In genomic region chr3:154691897-154692571, GRCm38 (mm10) we compare ENCODE assay signal across 8 mouse cellular contexts. TPM values are rescaled to one million over a fixed set of nuclear protein-coding genes. Genes with fewer than 3 reads are reported as not detected.
A peak's percentile ranks its signal among the peaks of the same experiment; 100 is the strongest.
DNase-seq lines count a peak whose midpoint lies in the region; ATAC-seq and TF ChIP-seq lines count a peak whose summit lies in the region.

No protein-coding gene starts in this region.

- H3K4me2 ChIP-seq in forebrain, embryonic 13.5 days = peak overlapping the region; percentile 16; the same call in 1 of the 2 replicates
- no peak overlapping the region; the same call in 1 of the 2 replicates for H3K4me2 ChIP-seq in liver, embryonic 11.5 days
- H3K4me2 ChIP-seq in neural tube, embryonic 12.5 days (replicated peaks) = no peak overlapping the region

- no peaks in the 10 kb centered on the region for H3K36me3 ChIP-seq in forebrain, embryonic 13.5 days (ENCODE audit: poor library complexity, severe bottlenecking)
- H3K36me3 ChIP-seq in liver, embryonic 11.5 days (ENCODE audit: control insufficient read depth, insufficient read depth, low read length) = no peaks in the 10 kb centered on the region
- no peaks in the 10 kb centered on the region for H3K36me3 ChIP-seq in neural tube, embryonic 12.5 days
- no peaks in the 10 kb centered on the region for H3K36me3 ChIP-seq in thymus, adult 2 months (ENCODE audit: control insufficient read depth, insufficient read depth, low read length)

- H3K4me1 ChIP-seq in forebrain, embryonic 13.5 days = peaks cover 12% of the 10 kb centered on the region
- no peaks in the 10 kb centered on the region for H3K4me1 ChIP-seq in liver, embryonic 11.5 days (replicated peaks; ENCODE audit: control insufficient read depth, insufficient read depth, low read length)
- H3K4me1 ChIP-seq in neural tube, embryonic 12.5 days = 0 out of 2 replicates have a peak, but pooled peaks cover 6% of the 10 kb centered on the region
- H3K4me1 ChIP-seq in thymus, adult 2 months (replicated peaks; ENCODE audit: control insufficient read depth, insufficient read depth, low read length) = peaks cover 10% of the 10 kb centered on the region

- 47% methylated on average over 14 of the region's 14 CpGs for WGBS in forebrain, embryonic 13.5 days
- WGBS in liver, embryonic 11.5 days = 61% methylated on average over 14 of the region's 14 CpGs
- WGBS in neural tube, embryonic 12.5 days = 53% methylated on average over 14 of the region's 14 CpGs
- 41% methylated on average over 14 of the region's 14 CpGs for WGBS in thymus, adult 2 months

- H3K27ac ChIP-seq in forebrain, embryonic 13.5 days = peak overlapping the region; percentile 41; the same call in 1 of the 2 replicates
- H3K27ac ChIP-seq in liver, embryonic 11.5 days (ENCODE audit: low read depth, low read length) = no peak overlapping the region
- no peak overlapping the region for H3K27ac ChIP-seq in neural tube, embryonic 12.5 days
- no peak overlapping the region for H3K27ac ChIP-seq in thymus, adult 2 months (ENCODE audit: control insufficient read depth, insufficient read depth, low read length)

- H3K9ac ChIP-seq in forebrain, embryonic 13.5 days = no peak overlapping the region
- H3K9ac ChIP-seq in liver, embryonic 11.5 days (ENCODE audit: low read depth, low read length) = no peak overlapping the region
- no peak overlapping the region for H3K9ac ChIP-seq in neural tube, embryonic 12.5 days

- intact Hi-C loops in heart, postnatal 14 days (cut with DNase I) = no loop called here

- TF ChIP-seq POLR2A in thymus, adult 2 months (IDR thresholded peaks at IDR 0.05; ENCODE audit: control insufficient read depth, extremely low read depth, insufficient read depth, low read length, poor library complexity) = no peak

- no peak for TF ChIP-seq CTCF in thymus, adult 2 months (IDR thresholded peaks at IDR 0.05; ENCODE audit: borderline replicate concordance, control insufficient read depth, extremely low read depth, insufficient read depth, low read length, poor library complexity)

- ATAC-seq in forebrain, embryonic 13.5 days = peak; percentile 88
- ATAC-seq in liver, embryonic 11.5 days (replicated peaks; ENCODE audit: low FRiP score) = peak; percentile 43; the same call in 1 of the 2 replicates
- peak; percentile 78 for ATAC-seq in neural tube, embryonic 12.5 days (ENCODE audit: low FRiP score, low read depth)

- no peak overlapping the region for H3K4me3 ChIP-seq in forebrain, embryonic 13.5 days
- H3K4me3 ChIP-seq in liver, embryonic 11.5 days (ENCODE audit: low read depth, low read length) = no peak overlapping the region
- no peak overlapping the region for H3K4me3 ChIP-seq in neural tube, embryonic 12.5 days
- H3K4me3 ChIP-seq in thymus, adult 2 months (ENCODE audit: control insufficient read depth, insufficient read depth, low read length) = no peak overlapping the region

- H3K27me3 ChIP-seq in forebrain, embryonic 13.5 days = no peaks in the 10 kb centered on the region
- H3K27me3 ChIP-seq in liver, embryonic 11.5 days (replicated peaks; ENCODE audit: control insufficient read depth, insufficient read depth, low read length) = no peaks in the 10 kb centered on the region
- no peaks in the 10 kb centered on the region for H3K27me3 ChIP-seq in neural tube, embryonic 12.5 days (replicated peaks)
- H3K27me3 ChIP-seq in thymus, adult 2 months (ENCODE audit: control insufficient read depth, insufficient read depth, low read length) = no peaks in the 10 kb centered on the region

- H3K9me3 ChIP-seq in forebrain, embryonic 13.5 days (replicated peaks) = no peaks in the 10 kb centered on the region
- no peaks in the 10 kb centered on the region for H3K9me3 ChIP-seq in liver, embryonic 11.5 days (ENCODE audit: control insufficient read depth, low read length)
- no peaks in the 10 kb centered on the region for H3K9me3 ChIP-seq in neural tube, embryonic 12.5 days

- DNase-seq in testis, postnatal 14 days (ENCODE audit: low spot score) = peak; percentile 19
- DNase-seq in testis, postnatal 10 days (ENCODE audit: low spot score) = no peak
- peak; percentile 64 to 73 for DNase-seq in heart, postnatal 14 days
- peak; percentile 75 to 82 for DNase-seq in kidney, postnatal 4 days
- no peak for DNase-seq in liver, embryonic 11.5 days (ENCODE audit: low spot score)
- no peak for DNase-seq in thymus, adult 2 months

RNA-seq across cellular contexts. Expression of gene Erich3, which starts 28.4 kb away (rescaled TPM):
- polyA plus RNA-seq in forebrain, embryonic 13.5 days (2015; fragmentation: Nextera tagmentation; extraction: Ambion mirVana) = 0.70 and 0.79 TPM in 2 replicates
- under 1 TPM; 0.05 to 0.22 TPM for total RNA-seq in heart, postnatal 14 days (2021)
- not detected in 2 replicates for polyA plus RNA-seq in liver, embryonic 11.5 days (2014; fragmentation: Nextera tagmentation; extraction: Ambion mirVana)
- 1.1 and 1.4 TPM in 2 replicates for polyA plus RNA-seq in neural tube, embryonic 12.5 days (2016; fragmentation: Nextera tagmentation; extraction: Ambion mirVana)
- polyA plus RNA-seq in thymus, adult 2 months (2012; rRNA removed) = 0.31 and 0.42 TPM in 2 replicates

Comparison
In these comparisons a context has a peak if more than half of its experiments do, and no peak if none do; other contexts are left out.
1. DNase-seq: peak in testis, postnatal 14 days (single experiment), heart, postnatal 14 days (2 of 2) and kidney, postnatal 4 days (2 of 2); none in testis, postnatal 10 days (single experiment), liver, embryonic 11.5 days (single experiment) and thymus, adult 2 months (single experiment).
2. Peak in every context shown above with its lines, with median percentiles within 50 percentile points of each other: ATAC-seq.